Mouse (Mus musculus): Measurements from ENCODE around the gene Chrna9.

DNA sequence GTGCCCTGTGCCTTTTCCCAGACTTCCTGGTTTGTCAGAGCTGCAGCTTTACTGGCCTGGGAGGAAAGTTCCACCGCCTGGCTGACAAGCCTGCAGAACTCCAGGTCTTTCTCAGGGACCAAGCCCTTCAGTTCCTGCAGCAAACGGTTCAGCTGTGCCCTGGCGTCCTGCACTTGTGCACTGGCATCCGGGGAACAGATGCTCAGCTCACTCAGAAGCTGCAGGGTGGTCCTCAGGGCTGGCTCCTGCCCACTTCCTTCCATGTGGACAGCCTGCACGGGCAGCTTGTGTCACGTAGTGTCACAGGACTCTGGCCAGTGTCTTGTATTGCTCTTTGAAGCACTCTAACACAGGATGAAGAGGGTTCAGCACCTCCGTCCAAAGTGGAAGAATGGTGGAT, 23.0 kb upstream of the Chrna9 start:
- TF ChIP-seq CTCF (IDR thresholded peaks at IDR 0.05; ENCODE audit: low read depth), result no peak
- TF ChIP-seq EP300 (IDR thresholded peaks at IDR 0.05; ENCODE audit: low read depth), result no peak

Data from liver, postnatal 0 days (tissue).